In genomic region chr9:62520933-62521332, GRCm38 (mm10) we compare ENCODE assay signal across 9 mouse cellular contexts. TPM values are rescaled to one million over a fixed set of nuclear protein-coding genes. Genes with fewer than 3 reads are reported as not detected.
DNase-seq lines count a peak whose midpoint lies in the region; ATAC-seq and TF ChIP-seq lines count a peak whose summit lies in the region.
"Had no signal": no experiment of that assay in that cellular context is flagged by ENCODE, and none has a peak within 500 bp of the region (broad histone marks: within the 10 kb centered on the region; RNA-seq: fewer than 3 reads in every experiment).

No protein-coding gene starts in this region.

- H3K4me1 ChIP-seq in intestine, embryonic 15.5 days (replicated peaks): peaks cover 24% of the 10 kb centered on the region
- H3K4me1 ChIP-seq in intestine, embryonic 16.5 days (ENCODE audit: control insufficient read depth, insufficient read depth, low read length): peaks cover 27% of the 10 kb centered on the region
- peaks cover 100% of the 10 kb centered on the region for H3K4me1 ChIP-seq in E14TG2a.4 (replicated peaks; ENCODE audit: low read depth, low read length)
- H3K4me1 ChIP-seq in embryonic facial prominence, embryonic 10.5 days: peaks cover 91% of the 10 kb centered on the region
- H3K4me1 ChIP-seq in hindbrain, embryonic 15.5 days (replicated peaks): peaks cover 86% of the 10 kb centered on the region

- 56% methylated on average over 9 of the region's 9 CpGs for WGBS in intestine, embryonic 15.5 days
- WGBS in intestine, embryonic 16.5 days: 49% methylated on average over 9 of the region's 9 CpGs
- 56% methylated on average over 9 of the region's 9 CpGs for WGBS in embryonic facial prominence, embryonic 10.5 days
- 38% methylated on average over 9 of the region's 9 CpGs for WGBS in hindbrain, embryonic 15.5 days

- H3K9me3 ChIP-seq in intestine, embryonic 15.5 days: no peaks in the 10 kb centered on the region
- H3K9me3 ChIP-seq in intestine, embryonic 16.5 days (ENCODE audit: control insufficient read depth, low read length): no peaks in the 10 kb centered on the region
- H3K9me3 ChIP-seq in E14TG2a.4 (ENCODE audit: low read length): no peaks in the 10 kb centered on the region
- H3K9me3 ChIP-seq in embryonic facial prominence, embryonic 10.5 days: no peaks in the 10 kb centered on the region
- no peaks in the 10 kb centered on the region for H3K9me3 ChIP-seq in hindbrain, embryonic 15.5 days

- ATAC-seq in intestine, embryonic 15.5 days: no peak
- ATAC-seq in intestine, embryonic 16.5 days: no peak
- no peak for ATAC-seq in hindbrain, embryonic 15.5 days (ENCODE audit: low FRiP score, low read depth)
- no peak for ATAC-seq in cerebellum, adult (ENCODE audit: insufficient number of reproducible peaks, low FRiP score, low TSS enrichment)
- ATAC-seq in activated CD4-positive, CD25-positive, alpha-beta regulatory T cell, adult 4 months: no peak

- H3K36me3 ChIP-seq in intestine, embryonic 15.5 days: no peaks in the 10 kb centered on the region
- no peaks in the 10 kb centered on the region for H3K36me3 ChIP-seq in intestine, embryonic 16.5 days (ENCODE audit: control insufficient read depth, insufficient read depth, low read length)
- no peaks in the 10 kb centered on the region for H3K36me3 ChIP-seq in E14TG2a.4 (ENCODE audit: insufficient read depth, low read length)
- no peaks in the 10 kb centered on the region for H3K36me3 ChIP-seq in embryonic facial prominence, embryonic 10.5 days (replicated peaks)
- no peaks in the 10 kb centered on the region for H3K36me3 ChIP-seq in hindbrain, embryonic 15.5 days

- no peak for DNase-seq in embryonic facial prominence, embryonic 10.5 days (ENCODE audit: low spot score)
- no peak for DNase-seq in adrenal gland, postnatal 14 days
- DNase-seq: cerebellum, adult 18-20 months had no signal

- no peak overlapping the region for H3K9ac ChIP-seq in intestine, embryonic 15.5 days
- H3K9ac ChIP-seq in intestine, embryonic 16.5 days (ENCODE audit: low read depth, low read length): no peak overlapping the region
- H3K9ac ChIP-seq in hindbrain, embryonic 15.5 days: peak overlapping the region; percentile 19; the same call in 1 of the 2 replicates

- no peak overlapping the region for H3K4me2 ChIP-seq in intestine, embryonic 15.5 days (replicated peaks)
- no peak overlapping the region for H3K4me2 ChIP-seq in intestine, embryonic 16.5 days (ENCODE audit: low read depth, low read length)
- peak overlapping the region; percentile 3; the same call in 1 of the 2 replicates for H3K4me2 ChIP-seq in hindbrain, embryonic 15.5 days

- H3K27ac ChIP-seq in intestine, embryonic 15.5 days: 0 out of 2 replicates have a peak overlapping the region, but pooled peaks have one; percentile 13
- H3K27ac ChIP-seq in intestine, embryonic 16.5 days (ENCODE audit: low read length): no peak overlapping the region
- H3K27ac ChIP-seq in embryonic facial prominence, embryonic 10.5 days (replicated peaks): peak overlapping the region; percentile 25
- H3K27ac ChIP-seq in hindbrain, embryonic 15.5 days (replicated peaks): peak overlapping the region; percentile 70

- H3K27me3 ChIP-seq in intestine, embryonic 15.5 days (replicated peaks): peaks cover 20% of the 10 kb centered on the region
- peaks cover 3% of the 10 kb centered on the region; the same call in 1 of the 2 replicates for H3K27me3 ChIP-seq in intestine, embryonic 16.5 days (replicated peaks; ENCODE audit: control insufficient read depth, insufficient read depth, low read length)
- H3K27me3 ChIP-seq in E14TG2a.4 (ENCODE audit: insufficient read depth, low read length): peaks cover 11% of the 10 kb centered on the region; the same call in 1 of the 2 replicates
- peaks cover 44% of the 10 kb centered on the region for H3K27me3 ChIP-seq in embryonic facial prominence, embryonic 10.5 days (replicated peaks; ENCODE audit: low read depth, poor library complexity, severe bottlenecking)
- no peaks in the 10 kb centered on the region for H3K27me3 ChIP-seq in hindbrain, embryonic 15.5 days

- TF ChIP-seq CTCF in E14TG2a.4 (conservative IDR thresholded peaks at IDR 0.05; ENCODE audit: low read length): no peak

- no peak overlapping the region for H3K4me3 ChIP-seq in intestine, embryonic 15.5 days (replicated peaks)
- no peak overlapping the region for H3K4me3 ChIP-seq in intestine, embryonic 16.5 days (ENCODE audit: low read length)
- peak overlapping the region; percentile 43 for H3K4me3 ChIP-seq in E14TG2a.4 (replicated peaks; ENCODE audit: low read length)
- H3K4me3 ChIP-seq in embryonic facial prominence, embryonic 10.5 days: no peak overlapping the region
- H3K4me3 ChIP-seq in hindbrain, embryonic 15.5 days: no peak overlapping the region

RNA-seq across cellular contexts. Expression of gene Coro2b, which starts 15.9 kb away (rescaled TPM):
- polyA plus RNA-seq in intestine, embryonic 15.5 days (2015; fragmentation: Nextera tagmentation; extraction: Ambion mirVana): 7.6 and 8.8 TPM in 2 replicates
- polyA plus RNA-seq in intestine, embryonic 16.5 days (2015; fragmentation: Nextera tagmentation; extraction: Ambion mirVana): 7.0 and 8.2 TPM in 2 replicates
- polyA plus RNA-seq in embryonic facial prominence, embryonic 10.5 days (2016; fragmentation: Nextera tagmentation; extraction: Ambion mirVana): 7.6 and 9.5 TPM in 2 replicates
- polyA plus RNA-seq in hindbrain, embryonic 15.5 days (2015; fragmentation: Nextera tagmentation; extraction: Ambion mirVana): 39.1 and 48.3 TPM in 2 replicates
- total RNA-seq in adrenal gland, postnatal 14 days (2021): 15.9 and 20.6 TPM in 2 replicates
- polyA plus RNA-seq in activated CD4-positive, CD25-positive, alpha-beta regulatory T cell, adult 4 months (2017; shearing (Covaris generic)): 1 to 10 TPM in 1 of 2 experiments, under 1 TPM in 1; 0.45 to 2.5 TPM
